Mouse (Mus musculus) kidney, postnatal 36 days (tissue): ENCODE data around the gene Tmx4.

Source experiments
- DNase-seq, 2 experiments: peaks; one replicate each; pipeline ENCODE4 v3.0.0; 2021 to 2022; ENCODE audit warnings: mixed read lengths in 2 of 2

Tmx4 gene

GRCm38 (mm10) chr2:134554221-134554727, 89.7 kb downstream of the Tmx4 start, which contains the start of gene Hao1:
TSS of gene Hao1 (minus strand) at chr2:134554368.
- no peak for DNase-seq

- DNase-seq: no peak
Observed at GRCm38 (mm10) chr2:134552358-134552757, 91.6 kb downstream of the Tmx4 start.

- peak; percentile 50 to 83 for DNase-seq
Observed at GRCm38 (mm10) chr2:134549770-134550169, 94.2 kb downstream of the Tmx4 start.

GRCm38 (mm10) chr2:134545116-134545515, 98.8 kb downstream of the Tmx4 start:
- DNase-seq: no peak

GRCm38 (mm10) chr2:134544321-134545065, 99.5 kb downstream of the Tmx4 start:
- DNase-seq: no peak
